Mouse (Mus musculus) cerebellum, adult 2 months (tissue): ENCODE measurements around the gene Clic5. TPM values are rescaled to one million over a fixed set of nuclear protein-coding genes. Genes with fewer than 3 reads are reported as not detected.
A peak's percentile ranks its signal among the peaks of the same experiment; 100 is the strongest.

Experiments used
- DNase-seq, 2 experiments: peaks; one replicate each; pipeline ENCODE4 v3.0.0; 2021
- H3K27ac ChIP-seq: fragments of 200-500 bp; 2 replicates; pipeline ENCODE4 v1.5.1; 2012; ENCODE audit warnings: low read length, control low read depth, inconsistent platforms; ENCODE audit not compliant: insufficient read depth
- H3K27me3 ChIP-seq: fragments of 200-500 bp; 2 replicates; pipeline ENCODE4 v1.6.1; 2012; ENCODE audit warnings: inconsistent platforms, mild to moderate bottlenecking, low read length, moderate library complexity; ENCODE audit not compliant: control insufficient read depth, insufficient read depth
- H3K4me1 ChIP-seq: fragments of 200-500 bp; 2 replicates; pipeline ENCODE4 v1.6.1; 2011; ENCODE audit warnings: low read length; ENCODE audit not compliant: control insufficient read depth, insufficient read depth
- H3K4me3 ChIP-seq: fragments of 200-500 bp; replicated peaks from 2 replicates; pipeline ENCODE3; 2011; ENCODE audit warnings: mild to moderate bottlenecking, low read depth, low read length, control low read depth; ENCODE audit not compliant: insufficient read depth
- CTCF ChIP-seq: fragments of 200-500 bp; IDR thresholded peaks from 2 replicates; pipeline ENCODE4 v1.5.1; 2011; ENCODE audit warnings: low read depth, mild to moderate bottlenecking, control low read depth, low read length, moderate library complexity, borderline replicate concordance; ENCODE audit not compliant: insufficient read depth
- POLR2A ChIP-seq: fragments of 200-500 bp; IDR thresholded peaks from 2 replicates; pipeline ENCODE4 v1.6.1; 2011; ENCODE audit warnings: low read length, control low read depth, borderline replicate concordance; ENCODE audit not compliant: insufficient read depth
- WGBS: fragments of 180-500 bp; shearing (Covaris S2); methylation state at CpG from one replicate; pipeline ENCODE4 v1.1.7; 2018; 5-methylcytosine and 5-hydroxymethylcytosine counted together
- polyA plus RNA-seq: library from polyadenylated mRNA; depleted of rRNA; stranded (reverse); fragments of >200 nt; gene quantifications from 2 replicates; pipeline ENCODE4 v1.2.3, GENCODE M21; 2012; rRNA removed

Gene Clic5
- 2.3 and 2.7 TPM in 2 replicates for polyA plus RNA-seq

DNA sequence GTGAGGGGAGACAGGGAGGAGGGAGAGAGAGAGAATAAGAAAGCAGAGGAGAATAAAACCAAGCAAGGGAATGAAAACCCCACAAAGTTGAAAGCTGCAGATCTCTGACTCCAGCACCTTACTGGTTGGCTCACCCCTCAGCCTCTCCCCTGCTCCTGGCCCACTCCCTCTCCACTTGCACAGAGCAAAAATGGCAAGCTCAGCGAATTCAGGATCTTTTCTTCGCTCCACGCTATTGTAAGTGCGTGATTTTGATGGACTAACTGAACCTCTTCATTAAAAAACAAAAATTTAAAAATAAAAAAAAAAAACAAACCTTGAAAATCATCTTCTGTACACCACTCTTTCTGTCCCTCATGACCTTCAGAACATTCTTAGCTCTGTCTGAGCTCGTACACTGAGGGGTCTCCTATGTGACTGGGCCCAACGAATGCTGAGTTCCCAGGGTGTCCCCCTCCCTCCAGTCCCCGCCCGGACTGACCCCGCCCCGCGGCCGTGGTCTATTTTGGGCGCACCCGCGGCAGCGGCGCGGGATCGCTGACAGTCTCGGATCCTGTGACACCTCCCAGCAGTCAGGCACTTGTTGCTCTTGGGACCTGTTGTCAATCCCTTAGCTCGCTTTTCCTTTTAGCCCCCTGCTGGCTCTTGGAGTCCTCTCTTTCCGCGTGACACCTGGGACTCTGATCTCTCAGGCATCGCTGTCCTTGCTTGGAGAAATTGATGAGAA lies at the start of gene Clic5:
TSS of gene Clic5 (plus strand) at position 543 of the 727 bp plus-strand sequence.
- 7% methylated on average over 24 of the region's 24 CpGs for WGBS
- no peak within 1 kb of the TSS for H3K27ac ChIP-seq
- H3K4me1 ChIP-seq = no peaks in the 10 kb centered on the region
- H3K27me3 ChIP-seq = no peaks in the 10 kb centered on the region; the same call in 1 of the 2 replicates
- DNase-seq = peak in 1 of 2 experiments; percentile 5
- peak within 1 kb of the TSS; percentile 2 for H3K4me3 ChIP-seq
- TF ChIP-seq CTCF = no peak

DNA sequence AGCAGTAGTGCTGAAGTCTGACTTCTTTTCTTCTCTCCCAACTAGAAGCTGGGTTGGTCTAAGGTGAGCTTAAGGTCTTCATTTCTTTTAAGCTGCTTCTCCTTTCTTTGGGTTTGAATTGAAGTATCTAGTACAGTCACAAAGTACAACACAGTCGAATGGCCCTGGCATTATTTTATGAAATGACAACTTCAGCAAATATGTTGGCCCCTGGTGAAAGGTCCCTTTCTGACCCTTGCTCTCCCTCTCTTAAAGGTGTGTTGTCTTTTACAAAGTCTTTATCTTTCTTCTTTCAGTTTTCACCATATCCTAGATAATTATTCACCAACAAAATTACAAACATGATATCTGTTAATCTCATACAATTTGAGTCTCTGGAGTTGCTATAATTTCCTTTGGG lies 42.6 kb upstream of the Clic5 start:
- Histone ChIP-seq H3K4me1 (no peaks in the 10 kb centered on the region), H3K4me3 (no peak overlapping the region), H3K27me3 (no peaks in the 10 kb centered on the region), H3K27ac (no peak overlapping the region)
- TF ChIP-seq POLR2A = no peak
- TF ChIP-seq CTCF = no peak
- 77% methylated on average over 1 of the region's 1 CpGs for whole genome bisulfite sequencing
- no peak for DNase-seq

DNA sequence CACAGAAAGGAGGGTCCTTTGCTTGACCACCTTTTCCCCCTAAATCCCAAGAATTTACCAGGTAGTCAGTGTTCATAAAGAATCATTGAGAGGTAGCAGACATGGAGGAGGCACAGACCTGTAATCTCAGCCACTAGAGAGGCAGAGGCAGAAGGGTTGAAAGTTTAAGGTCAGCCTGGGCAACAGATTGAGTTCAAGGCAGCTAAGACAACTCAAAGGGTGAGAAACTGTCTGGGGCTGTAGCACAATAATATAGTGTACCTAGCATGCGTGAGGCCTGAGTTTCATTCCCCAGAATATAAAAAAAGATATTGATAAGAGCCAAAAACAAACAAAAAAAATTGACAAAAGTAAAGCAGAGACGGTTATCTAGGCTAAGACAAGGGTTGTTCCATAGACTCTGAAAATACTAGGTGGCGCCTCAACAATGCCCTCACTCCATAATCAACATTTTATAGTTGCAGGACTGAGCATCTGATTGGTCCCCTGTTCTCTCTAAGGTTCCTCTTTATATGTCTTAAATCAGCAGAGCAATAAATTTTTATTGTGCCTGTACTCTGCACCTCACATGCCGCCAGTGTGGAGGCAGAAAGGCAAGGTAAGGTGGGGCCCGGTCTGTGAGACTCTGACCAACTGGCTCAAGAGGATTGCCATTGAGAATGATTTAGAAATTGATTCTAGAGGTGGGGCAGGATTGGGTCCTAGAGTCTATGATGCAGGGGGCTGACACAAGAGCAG lies 40.1 kb upstream of the Clic5 start:
- no peak for TF ChIP-seq POLR2A
- TF ChIP-seq CTCF = no peak
- Histone ChIP-seq H3K4me3 (no peak overlapping the region), H3K4me1 (no peaks in the 10 kb centered on the region), H3K27ac (no peak overlapping the region), H3K27me3 (no peaks in the 10 kb centered on the region)
- 96% methylated on average over 5 of the region's 5 CpGs for WGBS
- DNase-seq = no peak

DNA sequence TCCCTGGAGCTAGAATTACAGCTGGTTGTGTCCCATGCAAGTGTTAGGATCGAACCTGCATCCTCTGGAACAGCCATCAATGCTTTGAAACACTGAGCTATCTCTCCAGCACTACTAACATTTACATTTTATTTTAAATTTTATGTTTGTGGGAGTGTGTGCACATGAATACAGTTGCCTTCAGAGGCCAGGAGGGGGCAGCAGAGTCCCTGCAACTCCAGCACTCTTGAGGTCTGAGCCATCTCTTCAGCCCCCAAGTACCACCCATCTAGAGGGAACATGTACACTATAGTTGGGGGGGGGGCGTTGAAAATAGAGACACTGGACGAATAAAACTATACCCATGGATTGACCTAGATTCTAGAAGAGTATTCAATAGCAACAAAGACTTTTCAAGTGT lies 37.3 kb upstream of the Clic5 start:
- no peak overlapping the region for H3K4me3 ChIP-seq
- no peak overlapping the region for H3K27ac ChIP-seq
- TF ChIP-seq POLR2A (no peak), CTCF (peak; percentile 31; the same call in 1 of the 2 replicates)

DNA sequence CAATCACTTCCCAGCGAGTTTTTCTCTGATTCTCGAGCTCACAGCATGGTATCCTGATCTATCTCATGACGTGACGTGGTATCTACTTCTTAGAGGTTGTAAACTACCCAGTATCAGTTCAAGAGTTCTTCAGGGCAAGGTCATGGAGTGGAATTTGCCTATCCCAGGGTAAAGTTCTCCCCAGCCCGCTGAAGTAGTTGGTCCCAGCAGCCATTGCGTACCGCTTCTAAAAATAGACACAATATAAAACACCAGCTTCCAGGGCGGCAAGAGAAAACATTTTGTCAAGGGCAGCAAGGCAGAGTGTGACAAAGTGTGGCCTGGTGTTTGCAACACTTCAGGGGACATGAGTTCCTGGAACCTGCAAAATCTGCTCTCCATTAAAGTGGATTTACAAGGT lies 36.5 kb upstream of the Clic5 start:
- no peaks in the 10 kb centered on the region for H3K4me1 ChIP-seq
- no peak overlapping the region for H3K4me3 ChIP-seq
- H3K27me3 ChIP-seq = no peaks in the 10 kb centered on the region
- 82% methylated on average over 8 of the region's 8 CpGs for WGBS
- TF ChIP-seq POLR2A = no peak
- no peak for TF ChIP-seq CTCF
- H3K27ac ChIP-seq = no peak overlapping the region
- no peak for DNase-seq

More for the DNA sequence above, 37.3 kb upstream of the Clic5 start:
- WGBS = 78% methylated on average over 3 of the region's 3 CpGs
- no peak for DNase-seq
- H3K27me3 ChIP-seq = no peaks in the 10 kb centered on the region
- H3K4me1 ChIP-seq = no peaks in the 10 kb centered on the region

DNA sequence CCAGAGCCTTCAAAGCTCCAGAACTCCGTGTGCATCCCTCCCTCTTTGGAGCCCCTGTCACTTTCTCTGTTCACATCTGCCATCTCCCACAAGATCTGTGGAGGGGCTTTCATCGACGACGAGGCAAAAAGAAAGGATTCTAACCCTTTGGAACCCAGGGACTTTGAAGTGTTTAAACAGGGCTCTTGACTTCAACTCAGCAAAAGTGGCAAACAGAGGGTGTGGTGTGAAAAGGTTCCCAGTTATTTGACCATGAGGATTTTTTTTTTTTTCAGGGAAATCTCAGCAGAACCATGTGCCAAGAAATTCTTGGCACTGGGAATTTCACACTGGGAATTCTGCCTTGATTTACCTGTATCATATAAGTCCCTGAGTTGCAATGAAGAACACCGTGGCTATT lies 34.5 kb upstream of the Clic5 start:
- TF ChIP-seq CTCF = no peak
- no peak for TF ChIP-seq POLR2A
- no peaks in the 10 kb centered on the region for H3K27me3 ChIP-seq
- H3K4me1 ChIP-seq = no peaks in the 10 kb centered on the region
- no peak overlapping the region for H3K4me3 ChIP-seq
- DNase-seq = no peak
- H3K27ac ChIP-seq = no peak overlapping the region
- 35% methylated on average over 5 of the region's 5 CpGs for WGBS

DNA sequence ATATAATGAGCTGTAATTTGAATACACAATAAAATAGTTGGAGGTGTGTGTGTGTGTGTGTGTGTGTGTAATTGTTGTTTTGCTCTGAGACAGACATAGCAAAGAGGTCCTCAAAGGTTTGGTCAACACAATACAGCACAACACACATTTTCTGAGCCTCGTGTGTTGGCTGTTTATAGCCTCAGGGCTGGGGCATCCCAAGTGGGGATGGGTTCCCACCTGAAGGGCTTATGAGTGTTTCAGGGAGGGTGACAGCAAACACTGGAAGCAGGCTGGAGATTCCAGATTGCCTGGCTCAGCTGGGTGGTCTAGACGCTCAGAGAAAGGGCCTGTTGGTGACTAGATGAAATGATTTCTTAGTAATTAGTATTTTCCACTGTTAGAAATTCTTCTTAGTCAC lies 33.2 kb upstream of the Clic5 start:
- Histone ChIP-seq H3K27me3 (no peaks in the 10 kb centered on the region), H3K4me3 (no peak overlapping the region), H3K27ac (no peak overlapping the region), H3K4me1 (no peaks in the 10 kb centered on the region)
- 81% methylated on average over 2 of the region's 2 CpGs for WGBS
- DNase-seq = no peak
- TF ChIP-seq CTCF (no peak), POLR2A (no peak)

DNA sequence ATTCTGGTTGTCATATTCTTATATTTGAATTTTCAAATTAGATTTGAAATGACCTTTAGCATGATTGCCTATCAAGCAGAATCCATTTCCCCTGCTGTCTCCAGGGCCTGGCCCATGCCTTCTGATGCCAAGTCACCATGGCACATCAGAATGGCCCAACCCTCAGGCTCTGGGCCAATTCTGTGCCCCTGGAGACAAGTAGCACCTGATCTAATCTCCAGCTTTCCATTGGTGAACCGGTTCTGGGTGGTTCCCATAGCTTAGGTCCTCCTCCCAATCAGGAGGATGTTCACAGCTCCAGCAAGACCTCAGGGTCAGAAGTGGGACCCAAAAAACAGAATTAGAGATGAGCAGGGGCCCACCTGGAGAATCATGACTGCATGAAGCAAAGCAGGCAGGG lies 30.2 kb upstream of the Clic5 start:
- WGBS = 52% methylated on average over 1 of the region's 1 CpGs
- Histone ChIP-seq H3K27me3 (no peaks in the 10 kb centered on the region), H3K27ac (no peak overlapping the region), H3K4me1 (no peaks in the 10 kb centered on the region), H3K4me3 (no peak overlapping the region)
- DNase-seq = no peak
- TF ChIP-seq POLR2A (no peak), CTCF (no peak)
